Mouse (Mus musculus): ENCODE measurements around the gene Gm4871. TPM values are rescaled to one million over a fixed set of nuclear protein-coding genes. Genes with fewer than 3 reads are reported as not detected.

The Gm4871 gene
- polyA plus RNA-seq, 1 experiment from 2014 or later, result not detected

DNA sequence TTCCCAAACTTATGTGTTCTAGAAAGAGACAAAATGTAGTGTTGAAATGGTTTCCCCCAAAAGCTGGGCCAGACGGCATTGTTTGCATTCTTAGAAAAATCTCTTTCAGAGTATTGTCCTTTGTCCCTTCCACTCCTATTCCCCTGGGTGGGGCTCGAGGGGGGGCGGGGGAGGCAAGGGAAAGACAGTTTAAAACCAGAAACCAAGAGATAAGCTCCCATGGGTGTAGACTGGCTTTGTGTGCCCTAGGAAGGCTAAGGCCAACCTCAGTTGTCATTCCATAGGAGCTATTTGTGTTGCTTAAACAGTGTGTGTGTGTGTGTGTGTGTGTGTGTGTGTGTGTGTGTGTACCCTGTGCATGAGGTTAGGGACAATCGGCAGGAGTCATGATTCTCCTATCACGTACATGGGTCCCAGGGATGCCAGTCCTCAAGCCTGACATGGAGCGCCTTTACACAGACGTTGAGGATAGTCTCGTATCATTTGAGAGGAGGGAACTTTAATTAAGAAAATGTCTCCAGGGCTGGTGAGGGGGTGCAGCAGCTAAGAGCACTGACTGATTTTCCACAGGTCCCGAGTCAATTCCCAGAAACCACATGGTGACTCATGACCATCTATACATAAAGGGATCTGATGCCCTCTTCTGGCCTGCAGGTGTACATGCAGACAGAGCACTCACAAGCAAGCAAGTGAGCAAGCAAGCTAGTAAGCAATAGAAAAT is 44.1 kb downstream of the Gm4871 start:
- no peaks in the 10 kb centered on the region for H3K4me1 ChIP-seq
- ATAC-seq (ENCODE audit: low FRiP score, low read depth), result no peak
- H3K27me3 ChIP-seq (replicated peaks), result no peaks in the 10 kb centered on the region
- H3K36me3 ChIP-seq, result no peaks in the 10 kb centered on the region
- H3K9ac ChIP-seq, result no peak overlapping the region
- no peak overlapping the region for H3K4me3 ChIP-seq
- no peak overlapping the region for H3K4me2 ChIP-seq (replicated peaks)
- H3K27ac ChIP-seq, result no peak overlapping the region
- H3K9me3 ChIP-seq, result peaks cover 7% of the 10 kb centered on the region; the same call in 1 of the 2 replicates
- whole genome bisulfite sequencing, result 61% methylated on average over 9 of the region's 9 CpGs

DNA sequence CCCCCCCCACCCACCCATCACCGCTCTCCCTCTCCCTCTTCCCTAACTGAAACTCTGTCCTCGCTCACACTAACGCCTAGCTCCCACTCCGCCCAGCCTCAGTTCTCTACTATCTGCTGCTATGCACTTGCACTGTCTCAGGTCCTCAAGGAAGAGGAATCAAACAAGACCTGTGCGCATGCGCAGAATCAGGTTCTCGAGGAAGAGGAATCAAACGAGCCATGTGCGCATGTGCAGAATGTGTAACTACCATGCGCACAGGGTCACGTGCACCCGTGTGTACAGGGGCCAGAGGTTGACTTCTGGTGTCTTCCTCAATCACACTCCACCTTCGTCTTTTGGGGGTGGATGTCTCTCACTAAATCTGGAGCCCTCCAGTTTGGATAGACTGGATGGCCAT is 45.0 kb downstream of the Gm4871 start:
- ATAC-seq (ENCODE audit: low FRiP score, low read depth), result no peak
- no peak overlapping the region for H3K4me2 ChIP-seq (replicated peaks)
- H3K9ac ChIP-seq, result no peak overlapping the region

DNA sequence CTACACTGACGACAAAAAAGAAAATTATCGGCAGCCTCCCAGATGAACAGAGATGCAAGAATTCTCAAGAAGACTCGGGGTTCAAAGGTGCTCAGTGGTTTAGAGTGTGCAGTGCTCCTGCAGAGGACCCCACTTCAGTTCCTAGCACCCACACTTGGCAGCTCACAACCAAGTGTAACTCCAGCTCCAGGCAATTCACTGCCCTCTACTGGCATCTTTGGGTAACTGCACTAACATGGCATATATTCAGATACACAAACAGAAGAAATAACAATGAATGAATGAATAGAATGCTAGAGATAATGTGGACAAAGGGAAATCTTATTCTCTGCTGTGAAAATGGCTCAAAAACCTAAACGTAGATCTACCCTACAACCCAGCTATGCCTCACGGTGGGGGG is 47.7 kb downstream of the Gm4871 start:
- no peak for ATAC-seq (ENCODE audit: low FRiP score, low read depth)
- Histone ChIP-seq H3K27ac (no peak overlapping the region), H3K9ac (no peak overlapping the region), H3K4me2 (replicated peaks) (no peak overlapping the region), H3K4me3 (no peak overlapping the region), H3K36me3 (no peaks in the 10 kb centered on the region), H3K9me3 (peaks cover 13% of the 10 kb centered on the region; the same call in 1 of the 2 replicates), H3K27me3 (replicated peaks) (no peaks in the 10 kb centered on the region), H3K4me1 (no peaks in the 10 kb centered on the region)
- WGBS, result 94% methylated on average over 5 of the region's 5 CpGs

More for the DNA sequence above, 45.0 kb downstream of the Gm4871 start:
- no peaks in the 10 kb centered on the region for H3K27me3 ChIP-seq (replicated peaks)
- H3K27ac ChIP-seq, result no peak overlapping the region
- no peaks in the 10 kb centered on the region for H3K4me1 ChIP-seq
- peaks cover 13% of the 10 kb centered on the region; the same call in 1 of the 2 replicates for H3K9me3 ChIP-seq
- no peak overlapping the region for H3K4me3 ChIP-seq
- no peaks in the 10 kb centered on the region for H3K36me3 ChIP-seq
- WGBS, result 94% methylated on average over 13 of the region's 13 CpGs

- no peaks in the 10 kb centered on the region for H3K36me3 ChIP-seq
These were observed 49.3 kb downstream of the Gm4871 start for GRCm38 (mm10) chr5:144983227-144983626.

More at GRCm38 (mm10) chr5:144983227-144983626, 49.3 kb downstream of the Gm4871 start:
- Histone ChIP-seq H3K27me3 (replicated peaks) (no peaks in the 10 kb centered on the region), H3K4me1 (no peaks in the 10 kb centered on the region), H3K9me3 (peaks cover 13% of the 10 kb centered on the region; the same call in 1 of the 2 replicates), H3K4me3 (no peak overlapping the region), H3K9ac (no peak overlapping the region), H3K27ac (no peak overlapping the region), H3K4me2 (replicated peaks) (no peak overlapping the region)
- whole genome bisulfite sequencing, result 96% methylated on average over 3 of the region's 3 CpGs
- ATAC-seq (ENCODE audit: low FRiP score, low read depth), result no peak

Other genes with a start within 250 kb of the Gm4871 start
- 26.5 and 30.2 TPM in 2 replicates for gene Smurf1, start 66.9 kb downstream of the Gm4871 start, polyA plus RNA-seq (2016; fragmentation: Nextera tagmentation; extraction: Ambion mirVana)
- not detected in 2 replicates for gene 1700018F24Rik, start 10.2 kb upstream of the Gm4871 start, polyA plus RNA-seq (2016; fragmentation: Nextera tagmentation; extraction: Ambion mirVana)
- gene Arpc1a, start 51.1 kb upstream of the Gm4871 start, polyA plus RNA-seq (2016; fragmentation: Nextera tagmentation; extraction: Ambion mirVana), result 196 and 198 TPM in 2 replicates
- not detected in 2 replicates for gene Kpna7, start 51.3 kb upstream of the Gm4871 start, polyA plus RNA-seq (2016; fragmentation: Nextera tagmentation; extraction: Ambion mirVana)
- 94.4 and 101 TPM in 2 replicates for gene Arpc1b, start 81.5 kb upstream of the Gm4871 start, polyA plus RNA-seq (2016; fragmentation: Nextera tagmentation; extraction: Ambion mirVana)
- gene Pdap1, start 107.5 kb upstream of the Gm4871 start, polyA plus RNA-seq (2016; fragmentation: Nextera tagmentation; extraction: Ambion mirVana), result 116 and 136 TPM in 2 replicates
- gene Bud31, start 107.6 kb upstream of the Gm4871 start, polyA plus RNA-seq (2016; fragmentation: Nextera tagmentation; extraction: Ambion mirVana), result 231 and 236 TPM in 2 replicates
- 20.5 and 21.8 TPM in 2 replicates for gene Ptcd1, start 134.4 kb upstream of the Gm4871 start, polyA plus RNA-seq (2016; fragmentation: Nextera tagmentation; extraction: Ambion mirVana)
- 58.5 and 59.5 TPM in 2 replicates for gene Cpsf4, start 134.5 kb upstream of the Gm4871 start, polyA plus RNA-seq (2016; fragmentation: Nextera tagmentation; extraction: Ambion mirVana)
- gene Atp5j2, start 159.3 kb upstream of the Gm4871 start, polyA plus RNA-seq (2016; fragmentation: Nextera tagmentation; extraction: Ambion mirVana), result 538 and 555 TPM in 2 replicates
- gene Zkscan14, start 169.1 kb upstream of the Gm4871 start, polyA plus RNA-seq (2016; fragmentation: Nextera tagmentation; extraction: Ambion mirVana), result 12.7 and 13.0 TPM in 2 replicates
- gene Zkscan5, start 171.8 kb upstream of the Gm4871 start, polyA plus RNA-seq (2016; fragmentation: Nextera tagmentation; extraction: Ambion mirVana), result 17.5 and 19.2 TPM in 2 replicates
- gene Zfp655, start 199.0 kb upstream of the Gm4871 start, polyA plus RNA-seq (2016; fragmentation: Nextera tagmentation; extraction: Ambion mirVana), result 39.7 and 41.7 TPM in 2 replicates
- gene Zscan25, start 247.7 kb upstream of the Gm4871 start, polyA plus RNA-seq (2016; fragmentation: Nextera tagmentation; extraction: Ambion mirVana), result 0.57 and 0.91 TPM in 2 replicates

Measured in neural tube, embryonic 12.5 days (tissue).